Mouse (Mus musculus) MEL (cell line): ENCODE results near the gene Csmd2.

Experiments used
- BHLHE40 ChIP-seq: IDR thresholded peaks from 2 replicates; pipeline ENCODE4 v1.6.1; 2012; ENCODE audit warnings: low read depth, mild to moderate bottlenecking, inconsistent platforms, low read length, improper control_type of control experiment, borderline replicate concordance
- CTCF ChIP-seq, 3 experiments: IDR thresholded peaks in 2 of 3; conservative IDR thresholded peaks in 1 of 3; 2 replicates each; pipeline ENCODE4 v1.5.1; 2011 to 2012; ENCODE audit warnings: low read length in 3 of 3, low read depth in 2 of 3, mild to moderate bottlenecking in 2 of 3, improper control_type of control experiment in 1 of 3, inconsistent platforms in 1 of 3, mixed read lengths in 1 of 3, moderate library complexity in 1 of 3; ENCODE audit not compliant: control insufficient read depth in 1 of 3, insufficient read depth in 1 of 3, poor library complexity in 1 of 3, severe bottlenecking in 1 of 3

- TF ChIP-seq BHLHE40 = no peak
- no peak for TF ChIP-seq CTCF (IDR thresholded peaks at IDR 0.05 in 2 of 3, conservative IDR thresholded peaks at IDR 0.05 in 1 of 3; ENCODE audit: control insufficient read depth in 1 of 3, insufficient read depth in 1 of 3, low read depth in 2 of 3, low read length in 3 of 3, poor library complexity in 1 of 3, severe bottlenecking in 1 of 3)
Observed at GRCm38 (mm10) chr4:128264491-128264890, 276.8 kb downstream of the Csmd2 start.
